Mouse (Mus musculus) adrenal gland, adult 8-10 months (tissue): ENCODE measurements around the gene Mrtfb. TPM values are rescaled to one million over a fixed set of nuclear protein-coding genes. Genes with fewer than 3 reads are reported as not detected.

ENCODE experiments used
- DNase-seq: peaks from one replicate; pipeline ENCODE4 v3.0.0; 2022
- total RNA-seq, 4 experiments: library from RNA; stranded (reverse); gene quantifications; 2 replicates each; pipeline ENCODE4 v1.2.4; 2022

Gene Mrtfb
- total RNA-seq, 4 experiments from 2014 or later: 34.6 to 58.6 (median 46.5) TPM

- DNase-seq: no peak
These were observed 98.2 kb downstream of the Mrtfb start for GRCm38 (mm10) chr16:13354431-13354830.

- DNase-seq: peak; percentile 50
These were observed 101.8 kb downstream of the Mrtfb start for GRCm38 (mm10) chr16:13357806-13358679.

- DNase-seq: no peak
These were observed 102.5 kb downstream of the Mrtfb start for GRCm38 (mm10) chr16:13358741-13359140.

- no peak for DNase-seq
These were observed 103.2 kb downstream of the Mrtfb start for GRCm38 (mm10) chr16:13359405-13359858.

- no peak for DNase-seq
These were observed 103.9 kb downstream of the Mrtfb start for GRCm38 (mm10) chr16:13360208-13360607.

- DNase-seq: no peak
These were observed 104.6 kb downstream of the Mrtfb start for GRCm38 (mm10) chr16:13360835-13361234.

- DNase-seq: no peak
These were observed 106.9 kb downstream of the Mrtfb start for GRCm38 (mm10) chr16:13363141-13363540.

GRCm38 (mm10) chr16:13364145-13364544 is 107.9 kb downstream of the Mrtfb start:
- DNase-seq: no peak

- DNase-seq: no peak
These were observed 110.0 kb downstream of the Mrtfb start for GRCm38 (mm10) chr16:13366256-13366655.

- DNase-seq: no peak
These were observed 110.7 kb downstream of the Mrtfb start for GRCm38 (mm10) chr16:13366802-13367465.

GRCm38 (mm10) chr16:13367466-13367856 is 111.2 kb downstream of the Mrtfb start:
- no peak for DNase-seq

GRCm38 (mm10) chr16:13368645-13369044 is 112.4 kb downstream of the Mrtfb start:
- no peak for DNase-seq

- DNase-seq: peak; percentile 92
These were observed 115.5 kb downstream of the Mrtfb start for GRCm38 (mm10) chr16:13371740-13372287.

- DNase-seq: no peak
These were observed 116.7 kb downstream of the Mrtfb start for GRCm38 (mm10) chr16:13372899-13373533.

- DNase-seq: no peak
These were observed 120.7 kb downstream of the Mrtfb start for GRCm38 (mm10) chr16:13376947-13377486.

GRCm38 (mm10) chr16:13378157-13378556 is 121.9 kb downstream of the Mrtfb start:
- no peak for DNase-seq

GRCm38 (mm10) chr16:13379865-13380264 is 123.6 kb downstream of the Mrtfb start:
- DNase-seq: no peak

- DNase-seq: peak; percentile 25
These were observed 125.5 kb downstream of the Mrtfb start for GRCm38 (mm10) chr16:13381771-13382170.

- DNase-seq: no peak
These were observed 131.0 kb downstream of the Mrtfb start for GRCm38 (mm10) chr16:13387306-13387705.

- no peak for DNase-seq
These were observed 144.1 kb downstream of the Mrtfb start for GRCm38 (mm10) chr16:13400375-13400774.

- no peak for DNase-seq
These were observed 145.3 kb downstream of the Mrtfb start for GRCm38 (mm10) chr16:13401591-13401990.

GRCm38 (mm10) chr16:13404656-13405055 is 148.4 kb downstream of the Mrtfb start:
- DNase-seq: no peak

- DNase-seq: no peak
These were observed 149.1 kb downstream of the Mrtfb start for GRCm38 (mm10) chr16:13405403-13405802.
